Mouse (Mus musculus) retina, postnatal 7 days (tissue): ENCODE measurements around the gene Gsn.

Experiments
- DNase-seq: peaks from one replicate; pipeline ENCODE4 v3.0.0-alpha.2; 2012; ENCODE audit warnings: low read depth, low spot score

Gene Gsn

DNA sequence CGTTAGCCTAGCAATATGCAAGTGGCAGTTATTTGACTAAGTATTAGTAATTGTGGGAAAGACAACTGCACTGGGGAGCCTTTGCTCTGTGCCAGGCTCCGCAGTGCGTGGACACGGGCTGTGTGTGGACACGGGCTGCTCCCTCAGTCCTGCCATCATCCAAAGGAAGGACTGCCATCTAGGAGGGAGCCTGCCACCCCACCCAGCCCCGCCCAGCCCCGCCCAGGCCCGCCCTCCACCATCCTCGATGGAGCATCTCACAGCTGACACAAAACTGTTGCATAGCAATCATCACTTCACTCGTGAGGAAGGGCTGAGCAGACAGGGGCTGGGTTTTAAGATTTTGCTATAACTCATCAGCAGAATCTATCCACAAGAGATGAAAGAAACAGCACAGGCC lies 69.8 kb downstream of the Gsn start:
- no peak for DNase-seq

DNA sequence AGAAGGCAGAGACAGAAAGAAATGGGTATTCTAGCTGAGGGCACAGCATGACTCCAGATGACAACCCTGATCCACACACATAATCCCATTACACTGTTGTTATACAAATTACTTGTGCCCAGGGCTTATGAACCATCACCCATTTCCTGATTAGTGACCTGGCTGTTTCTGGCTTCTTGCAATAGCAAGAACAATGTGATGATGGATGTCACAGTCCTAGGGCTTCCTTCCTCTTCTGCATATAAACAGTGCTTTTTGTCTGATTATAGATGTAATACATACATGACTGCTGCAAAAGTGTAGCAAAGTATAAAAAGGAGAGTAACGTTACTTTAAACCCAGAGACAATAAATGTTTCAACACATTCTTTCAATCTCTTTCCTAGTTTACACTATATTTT lies 70.8 kb downstream of the Gsn start:
- no peak for DNase-seq

DNA sequence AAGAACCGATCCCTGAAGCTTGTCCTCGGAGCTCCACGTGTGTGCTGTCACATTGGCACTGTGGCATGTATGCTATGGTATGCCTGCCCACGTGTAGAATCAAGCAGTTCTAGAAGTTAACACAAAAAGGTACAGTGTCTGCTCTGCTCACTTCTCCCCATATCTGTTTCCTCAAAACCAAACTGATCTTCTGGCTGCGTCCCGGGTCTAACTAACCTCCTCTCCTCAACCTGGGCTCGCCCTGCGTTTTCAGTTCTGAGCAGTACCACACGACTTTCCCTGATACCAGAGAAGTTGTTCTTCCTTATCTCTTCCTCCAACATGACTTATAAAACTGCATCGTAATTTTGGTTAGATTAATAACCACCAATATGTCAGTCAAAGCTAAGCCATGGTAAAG lies 71.4 kb downstream of the Gsn start:
- DNase-seq = no peak

DNA sequence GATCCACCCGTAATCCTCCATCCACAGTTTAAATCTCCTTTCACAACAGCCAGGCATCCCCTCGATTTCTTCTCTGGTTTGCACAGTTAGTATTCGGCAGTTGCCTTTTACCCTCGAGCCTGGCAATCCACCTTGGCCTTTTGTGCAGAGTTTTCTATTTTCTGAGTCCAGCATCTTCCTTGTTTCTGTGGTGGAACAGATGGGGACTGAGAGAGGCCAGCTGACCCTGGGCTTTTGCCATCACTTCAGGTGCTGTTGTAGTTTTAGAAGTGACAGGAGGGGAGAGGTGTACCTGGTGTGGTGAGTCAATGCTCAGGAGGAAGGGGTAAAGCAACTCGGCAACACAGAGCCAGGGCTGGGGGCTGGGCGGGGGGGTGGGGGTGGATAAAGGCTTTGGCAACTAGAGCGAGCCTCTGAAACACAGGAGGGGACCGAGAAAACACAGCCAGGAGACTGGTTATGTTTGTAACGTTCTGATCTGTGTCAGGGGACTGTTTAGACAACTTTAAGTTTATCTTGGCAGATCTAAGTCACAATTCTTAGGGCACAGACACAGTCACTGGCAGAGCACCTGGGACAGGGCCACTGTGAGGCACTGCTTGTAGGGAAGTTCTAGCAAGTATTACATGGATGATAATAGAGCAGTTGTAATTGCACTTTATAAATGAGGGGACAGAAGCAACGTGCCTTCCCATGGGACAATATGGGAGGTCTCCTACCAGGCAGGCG lies 72.0 kb downstream of the Gsn start:
- no peak for DNase-seq

DNA sequence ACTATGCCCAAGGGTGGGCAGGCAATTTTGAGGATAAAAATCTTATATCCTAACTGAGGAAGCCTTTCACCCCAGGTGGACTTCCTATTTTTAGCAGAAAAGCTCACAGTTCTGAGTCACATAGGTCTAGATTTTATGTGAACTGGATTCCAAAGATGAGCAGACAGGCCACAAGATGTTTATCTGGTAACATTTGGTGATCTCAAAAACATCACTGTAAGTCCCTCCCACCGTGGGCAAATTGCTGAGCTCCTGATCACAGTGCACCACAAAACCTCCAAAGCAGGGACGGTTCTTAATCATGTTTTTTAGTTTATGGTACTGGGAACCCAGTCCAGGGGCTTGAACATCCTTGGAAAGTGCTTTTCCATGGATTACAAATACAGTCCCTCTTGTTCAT lies 72.9 kb downstream of the Gsn start:
- DNase-seq = no peak

DNA sequence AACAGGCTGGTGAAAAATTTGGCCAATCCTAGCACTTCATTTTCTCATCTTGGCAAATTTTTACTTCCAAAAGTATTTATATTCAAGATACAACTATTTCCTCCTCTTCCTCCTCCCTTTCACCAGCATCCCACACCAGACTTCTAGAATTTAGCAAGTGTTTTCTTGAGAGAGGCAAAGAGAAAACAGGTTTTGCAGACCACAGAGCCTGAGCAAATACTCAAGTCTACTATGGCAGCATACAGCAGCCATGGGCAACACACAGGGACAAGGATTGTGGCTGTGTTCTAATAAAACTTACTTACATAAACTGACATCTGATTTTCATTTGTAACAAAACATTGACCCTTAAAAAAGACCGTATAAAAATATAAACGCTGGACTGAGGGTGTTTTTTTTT lies 75.0 kb downstream of the Gsn start:
- DNase-seq = no peak

DNA sequence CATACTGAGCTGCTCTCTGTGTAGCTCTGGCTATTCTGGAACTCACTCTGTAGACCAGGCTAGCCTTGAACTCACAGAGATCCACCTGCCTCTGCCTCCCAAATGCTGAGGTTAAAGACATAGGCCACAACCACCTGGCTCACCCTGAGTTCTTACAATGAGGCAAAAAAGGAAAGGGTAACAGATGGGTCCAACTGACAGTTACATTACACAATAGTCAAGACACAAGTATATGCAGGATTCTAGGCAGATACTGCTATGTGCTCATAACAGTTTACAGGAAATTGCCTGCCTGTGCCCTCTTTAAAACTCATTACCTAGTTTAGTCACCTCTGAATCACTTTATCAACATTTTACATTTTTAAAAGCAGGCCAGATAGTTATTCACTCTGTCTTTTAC lies 77.5 kb downstream of the Gsn start:
- no peak for DNase-seq

DNA sequence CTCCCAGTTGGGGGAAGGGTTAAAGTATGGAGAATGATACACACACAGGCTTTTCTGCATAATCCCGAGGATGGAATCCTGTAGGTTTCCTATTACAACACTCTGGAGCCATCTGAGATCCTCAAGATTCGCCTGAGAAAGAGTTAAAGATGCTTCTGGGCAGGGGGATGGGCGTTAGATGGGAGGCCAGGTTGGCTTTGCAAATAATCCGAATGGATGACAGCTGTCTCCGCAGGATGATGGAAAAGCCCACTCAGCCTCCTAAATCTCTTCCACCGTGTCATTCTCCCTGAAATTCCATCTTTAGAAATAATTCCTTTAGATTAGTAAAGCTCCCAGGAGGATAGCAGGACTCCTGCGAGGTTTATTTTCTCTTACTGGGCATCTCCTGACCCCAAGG lies 79.4 kb downstream of the Gsn start:
- peak; percentile 52 for DNase-seq

DNA sequence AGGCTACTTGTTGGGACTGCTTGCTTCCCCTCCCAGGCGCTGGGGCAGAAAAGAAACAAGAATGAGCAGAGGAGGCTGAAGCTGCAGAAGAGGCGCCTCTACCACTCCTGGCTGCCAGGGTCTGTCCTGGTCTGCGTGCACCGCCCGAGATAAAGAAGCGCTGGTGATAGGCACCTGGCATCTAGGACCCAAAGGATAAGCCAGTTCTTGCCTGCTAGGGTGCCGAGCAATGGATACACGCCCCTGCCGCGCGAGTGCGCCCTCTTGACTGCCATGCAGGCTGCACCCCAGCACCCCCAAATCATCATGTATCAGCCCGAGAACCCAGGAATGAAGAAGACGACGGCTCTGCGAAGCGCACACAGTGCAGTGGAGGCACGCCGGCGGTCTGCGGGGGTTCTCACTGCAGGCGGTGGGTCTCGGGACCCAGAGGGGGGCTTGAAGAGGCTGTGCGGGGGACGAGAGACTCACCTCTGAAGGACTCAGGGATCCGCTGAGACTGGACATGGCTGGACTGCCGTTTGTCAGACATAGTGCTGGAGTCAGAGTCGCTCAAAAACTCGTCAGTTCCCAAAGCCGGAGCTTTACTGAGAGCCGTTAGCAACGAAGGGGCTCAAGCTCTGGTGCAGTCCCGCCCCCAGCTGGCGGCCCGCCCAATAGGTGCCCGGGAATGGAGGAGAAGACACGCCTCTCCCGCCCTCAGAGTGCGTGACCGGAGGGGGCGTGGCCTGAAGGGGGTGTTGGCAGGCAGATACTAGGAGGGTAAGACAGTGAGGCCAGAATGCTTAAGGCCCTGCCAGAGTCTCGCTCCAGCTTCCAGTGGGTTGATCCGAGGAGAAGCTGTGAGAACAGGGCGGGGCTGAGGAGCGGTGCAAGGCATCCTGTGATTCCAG lies 80.5 kb downstream of the Gsn start, which contains the start of gene Stom:
Stom (minus strand) TSS at position 589 of the 893 bp plus-strand sequence.
- DNase-seq = peak; percentile 99

DNA sequence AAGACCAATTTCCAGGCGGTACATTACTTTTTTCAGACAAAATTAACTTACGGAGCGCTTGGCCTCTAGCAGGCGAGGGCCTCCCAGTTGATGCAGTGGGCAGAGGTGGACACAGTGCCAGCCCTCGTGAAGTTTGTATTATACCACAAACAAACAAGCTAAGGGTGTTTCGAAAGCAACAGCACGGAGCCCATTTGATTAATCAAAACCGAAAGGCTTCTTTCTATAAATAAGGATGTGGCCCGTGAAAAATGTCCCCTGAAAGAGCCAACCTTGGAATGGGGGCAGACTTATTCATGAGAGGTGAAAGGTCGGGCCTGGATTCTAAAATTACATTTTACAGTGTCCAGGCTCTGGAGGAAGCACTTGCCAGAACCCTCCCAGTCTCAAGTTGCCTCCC lies 81.2 kb downstream of the Gsn start:
- no peak for DNase-seq

DNA sequence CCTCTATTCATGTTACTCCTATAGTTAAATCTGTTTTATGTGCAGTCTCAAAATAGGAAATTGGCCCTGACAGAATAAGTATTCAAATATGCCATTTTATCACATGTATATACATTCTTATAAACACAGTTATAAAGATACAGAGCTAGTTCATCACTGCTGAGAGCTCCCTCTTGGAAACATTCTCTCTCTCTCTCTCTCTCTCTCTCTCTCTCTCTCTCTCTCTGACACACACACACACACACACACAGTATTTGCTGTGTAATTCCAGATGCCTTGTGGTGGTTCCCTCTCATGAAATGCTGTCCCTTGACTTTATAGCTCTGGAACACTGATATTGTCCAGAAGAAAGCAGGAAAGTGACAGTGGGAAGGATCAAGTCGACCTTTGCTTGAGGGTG lies 81.9 kb downstream of the Gsn start:
- no peak for DNase-seq

DNA sequence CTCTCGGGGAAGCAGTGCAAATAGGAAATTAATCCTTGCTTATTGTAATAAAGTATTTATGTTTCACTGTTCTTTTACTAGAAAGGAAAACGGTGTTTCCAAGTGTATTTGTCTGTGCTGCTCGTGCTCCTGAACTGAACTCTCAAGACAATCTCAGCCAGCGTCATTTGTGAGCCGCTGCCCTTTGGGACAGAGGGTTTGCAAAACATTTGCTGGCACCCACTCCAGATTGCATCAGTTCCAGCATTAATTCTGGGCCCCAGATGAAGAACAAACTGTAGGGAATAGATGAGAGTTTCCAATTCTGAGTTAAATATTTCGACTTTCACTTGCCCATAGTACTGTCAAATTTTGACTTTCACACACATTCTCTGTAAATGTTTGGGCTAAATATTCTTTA lies 82.5 kb downstream of the Gsn start:
- no peak for DNase-seq

DNA sequence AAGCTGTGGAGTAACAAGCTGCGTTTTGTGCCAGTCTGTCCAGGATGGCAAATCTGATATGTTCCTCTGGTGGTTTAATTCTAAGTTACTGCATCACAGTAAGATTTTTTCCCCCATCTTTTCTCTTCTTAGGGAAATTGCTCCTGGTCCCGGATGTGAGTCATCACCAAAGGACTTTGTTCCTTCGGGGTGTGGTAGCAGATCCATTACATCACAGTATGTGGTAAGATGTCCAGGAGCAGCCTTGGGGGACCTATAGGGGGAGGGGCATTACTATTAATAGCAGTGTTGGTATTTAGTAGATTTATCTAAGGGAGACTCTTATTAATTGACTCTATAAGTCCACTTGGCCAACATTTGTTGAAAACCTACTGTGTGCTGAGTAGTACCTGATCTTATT lies 86.4 kb downstream of the Gsn start:
- no peak for DNase-seq

DNA sequence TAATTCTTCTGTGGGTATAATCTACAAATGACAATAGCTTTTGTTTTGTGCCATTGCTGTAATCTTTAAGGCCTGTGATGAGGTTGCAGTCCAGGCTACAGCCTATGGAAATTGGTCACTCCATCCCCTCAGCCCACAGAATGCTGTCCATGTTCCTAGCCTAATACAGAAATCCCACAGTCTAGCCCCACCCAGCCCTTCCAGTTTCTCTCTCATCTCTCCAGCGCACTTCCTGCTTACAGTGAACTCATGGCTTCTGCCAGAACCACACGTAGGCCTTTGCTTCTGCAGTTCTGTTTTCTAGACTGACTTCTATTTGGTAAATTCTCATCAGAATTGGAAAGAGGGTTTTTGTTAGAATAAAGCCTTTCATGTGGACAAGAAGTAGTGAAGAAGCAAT lies 89.8 kb downstream of the Gsn start:
- DNase-seq = no peak

DNA sequence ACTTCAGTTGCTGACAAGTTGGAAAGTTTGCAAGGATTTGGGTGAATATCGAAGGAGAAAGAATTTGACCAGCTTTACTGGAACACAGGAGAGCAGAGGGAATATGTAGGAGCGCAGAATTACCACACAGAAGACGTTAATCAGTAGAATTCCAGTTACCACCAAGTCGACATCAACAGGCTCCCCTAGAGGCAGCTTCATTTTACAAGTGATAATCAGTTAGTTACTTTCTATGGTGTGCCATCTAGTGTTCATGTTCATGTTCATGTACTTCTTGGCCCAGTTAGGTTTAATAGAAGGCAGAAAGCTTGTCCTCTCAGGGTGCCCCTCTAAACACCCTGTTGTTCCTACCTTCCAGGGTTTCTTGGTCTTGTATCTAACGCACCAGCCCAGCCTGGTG lies 93.0 kb downstream of the Gsn start:
- no peak for DNase-seq
